ENCODE assay signal across 8 mouse cellular contexts in the genomic region with DNA sequence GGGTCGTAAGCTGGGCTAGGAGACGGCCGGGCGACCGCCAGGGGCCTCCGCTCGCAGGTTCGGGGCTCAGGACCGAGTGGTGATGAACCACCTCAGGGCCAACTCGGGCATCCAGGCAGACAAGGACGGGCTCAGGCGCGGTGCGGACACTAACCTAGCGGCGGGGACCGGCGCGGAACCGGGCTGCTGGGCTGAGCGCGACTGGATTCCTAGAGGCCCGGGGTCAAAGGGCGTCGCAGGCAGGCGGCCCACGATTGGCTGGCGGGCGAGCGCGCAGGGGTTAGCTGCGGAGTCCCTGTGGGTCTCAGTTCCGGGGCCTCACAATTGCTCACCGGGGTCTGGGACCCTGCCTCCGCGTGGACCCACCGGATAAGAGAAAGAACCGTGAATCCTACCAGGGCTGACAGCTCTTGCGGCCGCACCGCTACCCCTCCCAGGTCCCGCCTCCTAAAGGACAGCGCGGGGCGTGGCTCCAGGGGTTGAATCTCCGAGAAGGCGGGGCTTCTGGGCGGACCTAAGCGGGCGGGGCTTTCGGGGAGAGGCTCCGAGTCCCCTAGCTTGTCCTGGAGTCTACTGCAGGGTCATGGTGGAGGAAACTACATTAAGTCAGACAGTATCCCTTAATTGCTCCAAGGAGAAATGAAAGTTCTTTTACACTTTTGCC. TPM values are rescaled to one million over a fixed set of nuclear protein-coding genes. Genes with fewer than 3 reads are reported as not detected.
DNase-seq lines count a peak whose midpoint lies in the region; ATAC-seq lines count a peak whose summit lies in the region.

A gene (minus strand): TSS at position 449 of the 664 bp plus-strand sequence.

- under 1% methylated on average over 52 of the region's 52 CpGs for WGBS in heart, embryonic 14.5 days
- WGBS in liver, embryonic 13.5 days (ENCODE audit: insufficient replicate concordance): under 1% methylated on average over 52 of the region's 52 CpGs
- under 1% methylated on average over 52 of the region's 52 CpGs for WGBS in stomach, embryonic 16.5 days

- H3K4me3 ChIP-seq in heart, embryonic 14.5 days (ENCODE audit: control insufficient read depth in 1 of 2, insufficient read depth in 1 of 2, low read depth in 1 of 2, low read length in 2 of 2): peak within 1 kb of the TSS; percentile 76 to 94
- H3K4me3 ChIP-seq in liver, embryonic 13.5 days (replicated peaks): peak within 1 kb of the TSS; percentile 82
- peak within 1 kb of the TSS; percentile 85 for H3K4me3 ChIP-seq in stomach, embryonic 16.5 days (replicated peaks; ENCODE audit: low read length)

- ATAC-seq in CD4-positive, CD25-positive, alpha-beta regulatory T cell, adult 4 months: peak; percentile 90
- peak; percentile 99 for ATAC-seq in heart, embryonic 14.5 days (ENCODE audit: insufficient number of reproducible peaks, insufficient read depth, low FRiP score, low read depth)
- ATAC-seq in liver, embryonic 13.5 days (ENCODE audit: low read depth): peak; percentile 99
- ATAC-seq in stomach, embryonic 16.5 days (ENCODE audit: insufficient read depth, low FRiP score): peak; percentile 99

- peak within 1 kb of the TSS; percentile 62 for H3K4me2 ChIP-seq in heart, embryonic 14.5 days (ENCODE audit: low read length)
- H3K4me2 ChIP-seq in liver, embryonic 13.5 days: peak within 1 kb of the TSS; percentile 68
- peak within 1 kb of the TSS; percentile 75 for H3K4me2 ChIP-seq in stomach, embryonic 16.5 days (ENCODE audit: low read depth, low read length)

- H3K27me3 ChIP-seq in heart, embryonic 14.5 days (ENCODE audit: control insufficient read depth, insufficient read depth, low read length): no peaks in the 10 kb centered on the region
- no peaks in the 10 kb centered on the region for H3K27me3 ChIP-seq in liver, embryonic 13.5 days
- no peaks in the 10 kb centered on the region for H3K27me3 ChIP-seq in stomach, embryonic 16.5 days (ENCODE audit: control insufficient read depth, insufficient read depth, low read length)

- H3K36me3 ChIP-seq in heart, embryonic 14.5 days (ENCODE audit: control insufficient read depth, insufficient read depth, low read length): no peaks in the 10 kb centered on the region
- no peaks in the 10 kb centered on the region for H3K36me3 ChIP-seq in liver, embryonic 13.5 days
- H3K36me3 ChIP-seq in stomach, embryonic 16.5 days (ENCODE audit: control insufficient read depth, insufficient read depth, low read length): no peaks in the 10 kb centered on the region

- peak; percentile 85 for DNase-seq in c-Kit-negative CD71-positive TER-119-positive erythroid progenitor cells, embryonic 14.5 days (ENCODE audit: low read depth, low spot score)
- peak; percentile 66 for DNase-seq in fibroblast of lung, adult 2 months (ENCODE audit: low read depth)
- DNase-seq in kidney, postnatal 14 days: peak; percentile 95
- DNase-seq in liver, embryonic 13.5 days: peak; percentile 91
- DNase-seq in neural tube, embryonic 10.5 days (ENCODE audit: extremely low spot score, low spot score): peak; percentile 91

- peak within 1 kb of the TSS; percentile 81 for H3K9ac ChIP-seq in heart, embryonic 14.5 days (ENCODE audit: low read length)
- H3K9ac ChIP-seq in liver, embryonic 13.5 days: peak within 1 kb of the TSS; percentile 87
- peak within 1 kb of the TSS; percentile 90 for H3K9ac ChIP-seq in stomach, embryonic 16.5 days (ENCODE audit: low read length)

- H3K9me3 ChIP-seq in heart, embryonic 14.5 days (ENCODE audit: control insufficient read depth, low read length): no peaks in the 10 kb centered on the region
- H3K9me3 ChIP-seq in liver, embryonic 13.5 days (replicated peaks): no peaks in the 10 kb centered on the region
- H3K9me3 ChIP-seq in stomach, embryonic 16.5 days (replicated peaks; ENCODE audit: control insufficient read depth, low read length): no peaks in the 10 kb centered on the region

- H3K27ac ChIP-seq in heart, embryonic 14.5 days (replicated peaks in 1 of 2; ENCODE audit: control insufficient read depth in 1 of 2, insufficient read depth in 1 of 2, low read depth in 2 of 2, low read length in 2 of 2): peak within 1 kb of the TSS; percentile 83 to 89
- peak within 1 kb of the TSS; percentile 83 for H3K27ac ChIP-seq in liver, embryonic 13.5 days
- peak within 1 kb of the TSS; percentile 87 for H3K27ac ChIP-seq in stomach, embryonic 16.5 days (ENCODE audit: low read length)

- peaks cover 0 to 4% of the 10 kb centered on the region in 2 experiments; a peak in 1 of 4 replicates for H3K4me1 ChIP-seq in heart, embryonic 14.5 days (ENCODE audit: control insufficient read depth in 2 of 2, insufficient read depth in 2 of 2, low read length in 2 of 2)
- peaks cover 10% of the 10 kb centered on the region for H3K4me1 ChIP-seq in liver, embryonic 13.5 days (replicated peaks)
- H3K4me1 ChIP-seq in stomach, embryonic 16.5 days (ENCODE audit: control insufficient read depth, insufficient read depth, low read length): peaks cover 3% of the 10 kb centered on the region; the same call in 1 of the 2 replicates

RNA-seq across cellular contexts. Expression of the gene that starts here (rescaled TPM):
- 1 to 10 TPM; 6.2 to 9.6 TPM for polyA plus RNA-seq in CD4-positive, CD25-positive, alpha-beta regulatory T cell, adult 4 months (2017; shearing (Covaris generic))
- polyA plus RNA-seq in heart, embryonic 14.5 days (2014; fragmentation: Nextera tagmentation; extraction: Ambion mirVana): 16.3 and 18.3 TPM in 2 replicates
- 4.0 and 5.2 TPM in 2 replicates for polyA plus RNA-seq in liver, embryonic 13.5 days (2015; fragmentation: Nextera tagmentation; extraction: Ambion mirVana)
- 12.2 and 13.1 TPM in 2 replicates for polyA plus RNA-seq in stomach, embryonic 16.5 days (2015; fragmentation: Nextera tagmentation; extraction: Ambion mirVana)

Comparison
In these comparisons a context has a peak if more than half of its experiments do, and no peak if none do; other contexts are left out.
1. Peak in every context shown above with its lines: DNase-seq, ATAC-seq, H3K4me3 ChIP-seq and H3K27ac ChIP-seq.